Mouse (Mus musculus) testis, postnatal 14 days (tissue): Measurements from ENCODE around the gene Fnbp1.

Experiments used
- DNase-seq: peaks from one replicate; pipeline ENCODE4 v3.0.0; 2021; ENCODE audit warnings: low spot score

Fnbp1 gene

DNA sequence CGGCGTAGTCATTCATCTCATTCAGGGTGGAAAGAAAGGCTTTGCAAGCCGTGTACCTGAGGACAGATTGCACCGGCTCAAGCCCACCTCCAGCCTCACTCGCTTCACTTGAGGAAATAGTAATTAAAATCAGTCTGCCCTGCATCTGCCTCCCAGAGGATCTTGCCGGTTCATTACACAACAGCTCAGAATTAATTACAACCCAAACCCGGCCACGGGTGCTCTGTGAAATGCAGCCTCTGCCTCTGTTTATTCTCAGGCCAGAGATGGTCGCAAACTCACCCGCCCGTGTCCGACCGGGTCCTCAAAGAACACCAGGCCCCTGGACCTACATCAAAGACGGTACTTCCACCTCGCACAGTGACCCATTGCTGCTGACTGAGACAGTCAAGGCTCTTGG is 45.7 kb downstream of the Fnbp1 start:
- DNase-seq = no peak

DNA sequence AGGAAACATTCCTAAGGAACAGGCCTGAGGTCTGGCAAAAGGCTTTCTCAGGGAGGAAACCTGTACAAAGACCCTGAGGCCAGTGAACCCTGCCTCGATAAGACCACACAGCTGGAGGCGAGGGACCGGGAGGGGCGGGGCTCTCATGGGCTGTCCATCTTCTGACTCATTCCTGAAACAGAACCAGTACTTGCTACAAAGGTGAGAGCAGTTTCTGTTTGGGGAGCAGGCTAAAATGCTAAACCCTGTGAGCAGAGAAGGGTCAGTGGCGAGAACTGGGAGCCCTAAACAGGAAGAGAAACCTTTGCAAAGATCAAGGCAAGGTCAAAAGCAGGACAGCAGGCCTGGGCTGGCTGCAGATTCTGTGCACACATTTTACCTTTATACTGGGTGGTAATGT is 47.2 kb downstream of the Fnbp1 start:
- DNase-seq = no peak

DNA sequence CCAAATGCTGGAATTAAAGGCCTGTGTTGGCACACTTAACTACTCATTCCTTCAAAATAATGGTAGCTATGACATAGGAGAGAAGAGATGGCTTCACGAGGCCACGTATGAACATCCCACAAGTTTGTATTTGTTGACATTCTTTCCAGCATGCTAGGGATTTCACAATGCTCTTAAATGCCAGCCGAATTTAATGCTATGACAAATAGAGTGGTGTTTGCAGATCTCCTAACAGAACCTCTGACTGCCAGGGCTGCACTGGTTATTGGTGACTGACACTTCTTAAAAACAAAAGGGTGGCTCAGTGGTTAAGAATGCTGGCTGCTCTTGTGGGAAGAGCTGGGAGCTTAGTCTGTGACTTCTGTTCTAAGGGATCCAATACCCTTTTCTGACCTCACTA is 48.9 kb downstream of the Fnbp1 start:
- no peak for DNase-seq

DNA sequence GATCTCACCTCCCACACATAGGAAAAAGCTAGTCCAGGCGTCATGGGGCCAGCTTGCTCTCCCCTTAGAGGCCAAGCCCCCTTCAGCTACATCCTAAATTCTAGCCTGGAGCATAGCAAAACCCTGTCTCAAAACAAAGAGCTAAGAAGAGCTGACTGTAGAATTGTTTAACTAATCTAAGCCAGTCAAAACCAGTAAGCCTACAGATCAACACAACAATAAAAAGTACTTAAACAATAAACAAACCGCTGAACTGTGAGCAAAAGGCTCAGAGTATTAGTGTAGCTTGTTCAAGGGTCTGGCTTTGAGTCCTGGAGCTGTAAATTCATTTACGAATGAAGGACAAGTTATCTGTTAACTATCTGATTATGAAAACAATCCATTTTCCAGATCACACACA is 50.6 kb downstream of the Fnbp1 start:
- no peak for DNase-seq

DNA sequence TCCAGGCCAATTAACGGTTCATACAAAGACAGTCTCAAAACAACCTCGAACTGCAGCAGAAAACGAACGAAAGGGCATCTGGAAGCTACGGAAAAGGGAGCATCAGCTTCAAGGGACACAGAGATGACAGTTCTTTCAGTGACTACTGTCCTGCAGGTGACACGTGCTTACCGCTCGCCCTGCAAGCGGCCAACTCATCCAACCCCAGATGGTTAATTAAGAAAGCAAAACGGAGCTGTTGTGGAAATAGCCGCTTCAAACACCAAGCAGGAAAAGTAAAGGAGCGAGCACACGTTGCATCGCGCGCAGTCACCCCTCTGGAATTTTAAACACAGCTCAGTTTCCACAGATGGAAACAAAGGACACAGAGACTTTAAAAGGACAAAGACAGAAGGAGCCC is 52.2 kb downstream of the Fnbp1 start:
- no peak for DNase-seq

DNA sequence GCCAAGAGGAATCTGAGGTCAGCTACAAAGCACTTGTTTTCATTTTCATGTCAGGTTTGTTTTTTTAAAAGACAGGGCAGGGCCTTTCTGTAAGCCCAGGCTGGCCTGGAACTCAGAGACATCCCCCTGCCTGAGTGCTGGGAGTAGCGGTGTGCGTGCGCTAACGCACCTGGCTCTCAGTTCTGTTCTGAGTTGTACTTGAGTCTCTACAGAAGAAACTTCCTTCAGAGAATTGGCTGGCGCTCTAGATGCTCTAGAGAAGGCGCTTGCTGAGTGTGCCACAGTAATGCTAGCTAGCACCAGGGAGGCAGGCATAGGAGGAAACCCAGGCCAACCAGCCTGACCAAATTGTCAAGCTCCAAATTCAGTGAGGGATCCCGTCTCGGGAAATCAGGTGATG is 52.9 kb downstream of the Fnbp1 start:
- DNase-seq = no peak

DNA sequence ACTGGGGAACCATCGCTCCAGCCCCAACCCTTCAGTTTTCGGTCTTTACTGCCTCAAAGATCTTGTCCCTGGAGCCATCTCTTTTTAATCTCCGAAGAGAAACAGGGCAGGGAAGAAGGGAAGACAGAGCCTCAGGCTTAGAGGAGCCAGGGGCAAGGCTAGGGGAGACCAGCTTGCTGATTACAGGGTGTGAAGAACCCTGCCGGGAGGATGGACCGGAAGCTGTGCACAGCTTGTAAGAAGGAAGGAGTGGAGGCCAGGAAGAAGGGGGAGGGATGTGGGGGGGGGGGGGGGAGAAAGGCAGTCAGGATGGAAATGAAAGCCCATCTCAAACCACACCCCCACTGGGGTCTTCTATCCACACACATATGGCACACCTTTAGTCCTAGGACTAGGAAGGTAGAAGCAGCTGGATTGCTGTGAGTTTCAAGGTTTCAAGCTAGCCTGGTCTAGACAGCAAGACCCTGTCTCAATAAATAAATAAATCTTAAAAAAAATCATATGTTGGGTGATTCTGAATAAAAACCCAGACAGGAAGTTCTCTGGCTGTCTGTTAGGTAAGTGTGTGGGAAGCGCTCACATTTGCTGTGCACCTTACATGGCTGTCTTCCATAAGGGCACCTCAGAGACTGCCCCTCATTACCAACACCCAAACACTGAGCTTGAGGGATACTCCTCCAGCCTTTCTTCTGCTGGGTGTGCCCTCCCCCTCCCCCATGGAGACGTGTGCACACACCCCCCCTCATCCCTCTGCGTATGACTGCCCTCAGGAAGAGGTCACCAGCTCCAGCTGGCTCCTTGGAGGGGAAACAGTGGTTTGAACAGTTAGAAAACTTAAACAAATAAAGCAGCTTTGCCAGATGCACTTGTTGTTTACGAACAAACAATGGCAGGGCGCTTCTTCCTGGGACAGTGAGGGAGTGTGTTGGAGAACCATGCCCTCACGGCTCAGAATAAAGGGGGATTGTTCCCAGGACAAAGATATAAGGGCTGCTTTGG is 53.8 kb downstream of the Fnbp1 start:
- no peak for DNase-seq

DNA sequence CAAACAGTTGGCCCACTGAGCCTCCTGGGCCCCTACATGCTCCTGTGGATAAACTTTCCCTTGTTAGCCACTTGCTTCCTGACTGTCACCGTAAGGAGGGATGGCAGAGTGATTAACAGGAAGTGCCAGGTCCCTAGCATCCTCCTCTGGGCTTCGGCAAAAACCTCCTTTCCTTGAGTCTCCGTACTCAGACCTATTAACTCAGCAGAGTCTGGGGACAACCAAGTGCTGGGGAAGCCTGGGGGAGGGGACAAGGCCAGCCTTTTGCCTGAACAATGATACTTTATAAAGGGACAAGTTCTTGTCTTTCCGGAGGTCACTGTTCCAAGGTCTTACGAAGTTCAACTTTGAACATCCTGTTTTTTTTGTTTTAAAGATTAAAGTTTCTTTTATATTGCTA is 54.7 kb downstream of the Fnbp1 start:
- peak; percentile 27 for DNase-seq

DNA sequence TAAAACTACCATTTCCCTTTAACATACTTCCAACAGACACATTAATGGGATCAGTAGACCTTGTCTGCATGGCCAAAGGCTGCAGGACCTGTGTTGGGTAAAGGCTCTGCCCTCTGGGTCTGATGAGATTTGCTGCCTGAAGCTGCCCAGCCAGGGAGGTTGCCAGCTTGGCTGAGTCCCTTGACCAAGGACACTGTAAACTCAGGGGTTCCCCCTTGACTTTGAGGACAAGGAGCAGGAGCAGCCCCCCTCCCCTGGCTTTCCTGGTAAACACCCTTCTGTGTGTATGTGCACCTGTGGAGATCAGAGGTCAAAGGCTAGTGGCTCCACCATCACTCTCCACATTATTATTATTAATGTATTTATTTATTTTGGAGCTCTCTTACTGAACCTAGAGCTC is 55.3 kb downstream of the Fnbp1 start:
- DNase-seq = no peak

DNA sequence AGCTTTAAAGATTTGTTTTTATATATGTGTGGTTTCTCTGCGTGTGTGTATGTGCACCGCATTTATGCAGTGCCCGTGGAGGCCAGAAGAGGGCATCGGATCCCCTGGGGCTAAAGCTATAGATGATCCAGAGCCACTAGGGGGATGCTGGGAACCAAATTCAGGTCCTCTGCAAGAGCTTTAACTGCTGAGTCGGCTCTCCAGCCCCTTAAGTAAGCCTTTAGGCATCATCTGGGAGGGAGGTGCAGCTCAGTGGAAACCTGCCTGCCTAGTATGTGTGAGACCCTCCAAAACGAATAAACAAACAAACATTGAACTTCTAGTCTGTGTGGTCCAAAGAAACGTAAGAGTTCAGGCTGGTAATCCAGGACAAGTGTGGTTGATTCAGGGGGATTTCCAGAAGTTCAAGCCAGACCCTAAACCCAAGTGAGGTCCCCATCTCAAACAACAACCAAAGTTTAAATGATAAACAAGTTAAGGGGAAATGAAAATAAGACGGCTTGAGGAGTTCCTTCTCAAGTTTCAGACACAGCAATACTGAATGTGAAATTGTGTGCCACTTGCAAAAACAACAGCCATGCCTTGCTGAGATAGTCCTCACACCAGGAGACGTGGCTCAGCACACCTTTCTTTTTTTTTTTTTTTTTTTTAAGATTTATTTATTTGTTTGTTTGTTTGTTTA is 57.5 kb downstream of the Fnbp1 start:
- DNase-seq = no peak

DNA sequence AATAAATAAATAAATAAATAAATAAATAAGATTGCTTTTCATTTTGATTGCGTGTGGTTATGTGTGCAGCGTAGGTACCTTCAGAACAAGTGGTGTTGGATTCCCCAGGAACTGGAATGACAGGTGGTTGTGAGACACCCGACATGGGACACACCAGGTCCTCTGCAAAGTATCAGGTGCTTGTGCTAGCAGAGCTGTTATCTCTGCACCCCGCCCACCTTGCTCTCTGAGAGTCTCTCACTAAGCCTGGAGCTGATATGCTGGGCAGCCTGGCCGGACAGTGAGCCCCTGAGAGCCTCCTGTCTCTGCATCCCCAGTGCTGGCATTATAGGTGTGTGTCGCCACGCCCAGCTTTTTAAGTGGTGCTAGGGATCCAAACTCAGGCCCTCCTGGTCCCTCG is 58.4 kb downstream of the Fnbp1 start:
- no peak for DNase-seq

DNA sequence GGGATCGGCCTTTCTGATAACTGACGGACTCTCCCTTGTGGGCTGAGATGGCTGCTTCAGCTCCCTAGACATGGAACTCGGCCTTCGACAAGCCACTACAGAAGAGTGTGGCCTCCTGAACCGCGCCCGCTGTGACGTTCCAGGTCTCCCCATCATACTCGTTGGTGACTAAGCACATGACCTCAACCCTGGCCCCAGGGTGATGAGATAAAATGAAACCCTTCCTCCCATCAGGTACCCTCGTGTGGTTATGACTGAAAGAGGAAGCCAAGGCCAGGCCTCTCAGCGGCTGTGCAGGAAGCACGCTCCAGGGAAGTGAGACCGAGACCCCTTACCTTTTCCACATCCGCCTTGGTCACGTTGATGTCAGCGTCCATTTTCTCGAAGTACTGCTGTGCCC is 59.2 kb downstream of the Fnbp1 start:
- no peak for DNase-seq

DNA sequence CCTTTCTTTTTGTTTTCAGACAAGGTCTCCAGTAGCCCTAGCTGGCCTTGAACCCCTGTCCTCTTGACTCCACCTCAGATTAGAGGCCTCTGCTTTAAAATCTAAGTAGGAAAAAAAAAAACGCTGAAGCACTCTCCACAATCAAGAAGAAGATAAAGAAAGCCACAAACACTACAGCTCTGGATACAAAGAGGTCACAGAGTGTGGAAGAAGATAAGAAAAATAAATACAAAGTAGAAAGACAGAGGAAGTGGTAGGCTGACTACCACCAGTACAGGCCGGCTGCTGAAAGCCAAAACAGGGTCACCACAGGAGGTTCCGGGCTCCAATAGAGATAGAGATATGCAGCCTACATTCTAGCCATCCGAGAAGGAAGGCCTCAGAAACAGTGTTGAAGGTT is 60.5 kb downstream of the Fnbp1 start:
- DNase-seq = peak; percentile 58

DNA sequence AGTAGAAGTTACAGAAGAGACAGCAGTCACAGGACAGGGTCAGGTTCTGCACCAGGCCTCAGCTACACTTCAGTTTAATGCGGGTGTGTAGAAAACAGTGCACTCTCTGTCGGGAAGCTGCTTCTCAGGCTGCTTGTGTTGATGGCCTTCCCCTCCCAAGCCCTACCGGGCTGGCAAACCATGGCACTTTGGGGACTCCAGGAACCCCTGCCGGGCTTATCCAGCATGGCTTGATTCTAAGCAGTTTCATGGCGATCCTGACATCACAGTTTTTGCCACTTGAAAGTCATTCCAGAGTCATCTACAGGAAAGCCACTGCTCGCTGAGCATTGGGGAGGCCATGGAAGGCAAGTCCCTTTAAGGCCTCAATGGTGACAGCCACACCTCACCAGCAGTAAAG is 62.7 kb downstream of the Fnbp1 start:
- no peak for DNase-seq

DNA sequence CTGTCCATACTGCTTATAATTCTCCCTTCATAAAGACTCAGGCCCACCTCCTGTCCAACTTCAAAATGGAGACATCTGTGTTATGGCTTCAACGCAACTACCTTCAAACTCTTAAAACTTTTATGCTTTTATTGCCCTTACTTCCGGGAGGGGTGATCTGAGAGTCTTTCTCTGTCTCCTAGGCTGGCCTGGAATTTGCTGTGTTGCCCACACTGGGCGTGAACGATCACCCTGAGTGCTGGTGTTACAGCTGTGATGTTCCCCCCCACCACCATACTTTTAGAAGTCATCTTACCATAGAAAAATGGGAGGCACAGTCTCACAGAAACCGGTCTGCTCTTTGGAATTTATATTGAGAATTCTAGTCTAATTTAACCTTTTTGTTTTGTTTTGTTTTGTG is 64.2 kb downstream of the Fnbp1 start:
- DNase-seq = no peak

DNA sequence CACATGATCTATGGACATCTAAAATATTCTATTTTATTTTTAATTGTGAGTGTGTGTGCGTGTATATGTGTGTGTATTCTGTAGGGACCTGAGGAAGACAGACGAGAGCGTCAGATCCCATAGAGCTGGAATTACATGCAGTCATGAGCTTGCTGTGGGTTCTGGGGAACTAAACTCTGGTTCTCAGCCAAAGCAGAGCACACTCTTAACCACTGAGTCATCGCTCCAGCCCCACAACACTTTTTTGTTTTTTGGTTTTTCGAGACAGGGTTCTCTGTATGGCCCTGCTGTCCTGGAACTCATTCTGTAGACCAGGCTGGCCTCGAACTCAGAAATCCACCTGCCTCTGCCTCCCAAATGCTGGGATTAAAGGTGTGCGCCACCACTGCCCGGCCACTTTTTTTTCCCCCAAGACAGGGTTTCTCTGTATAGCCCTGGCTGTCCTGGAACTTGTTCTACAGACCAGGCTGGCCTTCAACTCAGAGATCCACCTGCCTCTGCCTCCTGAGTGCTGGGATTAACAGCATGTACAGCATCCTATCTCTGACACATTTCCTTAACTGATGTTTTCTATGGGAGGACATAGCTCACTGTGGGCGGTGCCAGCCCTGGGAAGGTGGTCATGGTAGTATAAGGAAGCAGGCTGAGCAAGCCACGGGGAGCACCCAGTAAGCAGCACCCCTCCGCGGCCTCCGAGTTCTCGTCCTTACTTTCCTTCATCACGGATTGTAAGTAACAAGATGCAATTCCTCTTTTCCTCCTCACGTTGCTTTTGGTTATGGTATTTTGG is 65.3 kb downstream of the Fnbp1 start:
- DNase-seq = no peak

DNA sequence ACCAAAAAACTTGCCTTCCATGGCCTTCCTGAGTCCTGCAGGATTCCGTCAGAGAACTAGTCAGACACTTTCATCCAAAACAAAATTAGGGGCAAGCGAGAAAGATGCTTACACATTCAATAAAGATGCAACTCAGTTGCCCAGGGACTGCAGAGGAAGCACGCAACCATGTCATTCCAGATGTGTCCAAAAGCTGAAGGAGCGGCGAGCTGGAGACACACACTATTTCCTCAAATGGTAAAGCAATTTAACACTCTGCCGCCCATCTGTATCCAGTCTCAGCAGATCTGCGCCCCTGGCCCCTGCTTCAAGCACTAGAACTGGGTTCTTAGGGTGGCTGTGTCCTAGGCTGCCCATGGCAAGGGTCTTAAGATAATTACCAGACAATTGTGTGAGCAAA is 66.0 kb downstream of the Fnbp1 start:
- DNase-seq = no peak

DNA sequence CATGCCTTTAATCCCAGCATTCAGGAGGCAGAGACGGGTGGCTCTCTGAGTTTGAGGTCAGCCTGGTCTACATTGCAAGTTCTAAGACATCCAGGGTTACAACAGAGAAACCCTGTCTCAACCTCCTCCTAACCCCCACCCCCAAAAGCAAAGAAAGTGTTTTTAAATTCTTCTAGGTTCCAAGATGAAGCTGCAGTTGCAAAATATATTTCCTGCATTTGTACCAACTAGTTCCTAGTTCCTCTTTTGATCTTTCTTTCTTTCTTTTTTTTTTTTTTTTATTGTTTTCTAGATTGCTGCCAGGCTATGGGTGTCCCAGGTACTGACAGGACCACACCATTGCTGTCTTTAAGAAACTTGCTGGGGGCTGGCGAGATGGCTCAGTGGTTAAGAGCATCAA is 66.6 kb downstream of the Fnbp1 start:
- no peak for DNase-seq

DNA sequence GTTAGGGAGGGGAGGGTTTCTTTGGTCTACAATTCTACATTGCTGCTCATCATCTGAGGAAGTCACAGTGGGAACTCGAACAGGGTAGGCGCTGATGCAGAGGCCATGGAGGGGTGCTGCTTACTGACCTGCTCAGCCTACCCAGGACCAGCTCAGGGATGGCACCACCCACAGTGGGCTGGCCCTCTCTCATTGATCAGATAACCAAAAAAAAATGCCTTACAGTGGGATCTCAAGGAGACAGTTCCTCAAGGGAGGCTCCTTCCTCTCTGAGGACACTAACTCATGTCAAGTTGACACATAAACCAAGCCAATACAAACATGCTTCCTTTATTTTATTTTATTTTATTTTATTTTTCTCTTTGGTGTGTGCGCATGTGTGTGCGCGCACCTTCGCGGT is 72.3 kb downstream of the Fnbp1 start:
- no peak for DNase-seq

DNA sequence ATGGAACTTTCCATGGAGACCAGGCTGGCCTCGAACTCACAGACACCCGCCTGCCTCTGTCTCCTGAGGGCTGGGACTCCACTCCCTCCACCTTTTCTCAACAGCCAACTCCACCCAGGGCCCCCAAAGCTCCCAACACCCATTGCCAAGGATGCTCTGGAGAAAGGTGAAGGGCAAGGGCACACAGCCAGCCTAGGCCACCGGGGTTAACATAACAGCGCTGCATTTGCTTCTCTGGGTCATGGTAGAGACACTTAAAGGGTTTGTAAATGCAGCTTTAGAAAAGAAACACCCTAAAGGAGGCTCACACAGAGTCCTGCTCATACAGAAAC is 72.7 kb downstream of the Fnbp1 start:
- no peak for DNase-seq

DNA sequence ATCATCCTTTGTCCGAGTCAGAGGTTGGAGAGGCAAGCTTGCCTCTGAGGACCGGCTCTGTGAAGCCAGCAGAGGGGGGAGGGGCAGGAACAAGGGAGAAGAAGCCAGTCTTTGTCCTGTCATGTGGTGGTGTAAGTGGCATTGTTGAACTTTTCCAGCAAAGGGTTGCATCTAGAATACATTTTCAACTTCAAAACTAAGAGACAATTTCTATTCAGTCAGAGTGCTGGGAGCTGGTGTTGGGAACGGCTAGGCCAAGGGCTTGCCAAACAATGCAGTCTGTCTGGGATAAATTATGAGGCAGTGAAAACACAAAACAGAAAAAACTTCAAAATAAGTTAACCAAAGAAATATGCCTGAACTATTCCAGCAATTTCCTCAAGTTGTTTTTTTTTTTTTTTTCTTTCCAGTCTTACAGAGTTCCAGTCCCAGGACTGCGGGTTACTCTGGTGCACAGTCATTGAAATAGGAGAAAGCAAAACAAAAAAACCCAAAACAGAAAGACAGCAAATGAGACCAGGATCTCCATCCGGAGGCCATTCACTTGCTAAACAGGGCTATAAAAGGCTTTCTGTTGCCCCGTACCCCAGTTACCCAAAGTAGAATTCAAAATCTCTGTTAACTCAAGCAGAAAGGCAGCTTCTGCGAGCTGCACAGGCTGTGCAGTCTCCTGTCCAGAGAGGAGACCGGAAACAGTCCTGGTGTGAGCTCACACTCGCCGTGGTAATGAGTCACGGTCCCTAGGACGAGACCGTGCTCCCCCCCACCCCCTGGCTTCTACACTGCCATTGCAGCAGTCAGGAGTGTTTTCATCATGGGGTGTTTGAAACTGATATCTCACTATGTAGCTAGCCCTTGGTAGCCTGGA is 73.3 kb downstream of the Fnbp1 start:
- DNase-seq = no peak

DNA sequence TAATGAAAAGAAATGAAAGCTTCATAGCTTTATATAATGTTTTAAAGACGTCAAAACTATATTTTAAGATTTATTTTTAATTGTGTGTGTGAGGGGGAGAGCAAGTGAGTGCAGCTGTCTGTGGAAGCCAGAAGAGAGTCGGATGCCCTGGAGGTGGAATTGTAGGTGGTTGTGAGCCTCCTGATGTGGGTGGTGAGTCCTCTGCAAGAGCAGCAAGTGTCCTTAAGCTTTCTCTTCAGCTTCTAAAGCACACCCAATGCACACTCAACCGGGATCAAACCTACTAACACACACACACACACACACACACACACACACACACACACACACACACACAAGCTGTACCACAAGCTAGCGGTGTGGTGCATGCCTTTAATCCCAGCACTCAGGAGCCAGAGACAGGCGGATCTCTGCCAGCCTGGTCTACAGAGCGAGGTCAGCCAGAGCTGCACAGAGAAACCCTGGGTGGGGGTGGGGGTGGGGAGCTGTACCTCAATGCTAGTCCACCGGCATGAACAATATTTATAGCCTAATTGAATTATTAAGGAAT is 74.0 kb downstream of the Fnbp1 start:
- DNase-seq = no peak
